Mouse (Mus musculus): ENCODE results near the gene Nxnl1.

DNA sequence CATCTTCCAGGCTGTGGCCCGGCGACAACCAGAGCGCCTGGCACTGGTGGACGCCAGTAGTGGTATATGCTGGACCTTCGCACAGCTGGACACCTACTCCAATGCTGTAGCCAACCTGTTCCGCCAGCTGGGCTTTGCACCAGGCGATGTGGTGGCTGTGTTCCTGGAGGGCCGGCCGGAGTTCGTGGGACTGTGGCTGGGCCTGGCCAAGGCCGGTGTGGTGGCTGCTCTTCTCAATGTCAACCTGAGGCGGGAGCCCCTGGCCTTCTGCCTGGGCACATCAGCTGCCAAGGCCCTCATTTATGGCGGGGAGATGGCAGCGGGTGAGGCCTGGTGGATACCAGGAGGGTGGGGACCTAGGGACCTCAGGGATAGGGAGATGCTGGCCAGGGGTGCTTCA is 13.1 kb upstream of the Nxnl1 start:
- TF ChIP-seq CTCF (IDR thresholded peaks at IDR 0.05; ENCODE audit: low read depth, low read length) (no peak), GATA1 (IDR thresholded peaks at IDR 0.05; ENCODE audit: borderline replicate concordance, low read length) (no peak), POLR2AphosphoS5 (IDR thresholded peaks at IDR 0.05; ENCODE audit: insufficient replicate concordance, low read depth, low read length) (no peak), TAL1 (conservative IDR thresholded peaks at IDR 0.05; ENCODE audit: low read depth, low read length) (no peak)
